Mouse (Mus musculus): ENCODE results near the gene Sparcl1.

The Sparcl1 gene

GRCm38 (mm10) chr5:104061936-104062772, 51.4 kb downstream of the Sparcl1 start:
- peak; percentile 13 for DNase-seq (ENCODE audit: low spot score)

- DNase-seq (ENCODE audit: low spot score), result no peak
These were observed 53.1 kb downstream of the Sparcl1 start for GRCm38 (mm10) chr5:104060429-104060828.

GRCm38 (mm10) chr5:104059628-104060027, 53.9 kb downstream of the Sparcl1 start:
- DNase-seq (ENCODE audit: low spot score), result no peak

- no peak for DNase-seq (ENCODE audit: low spot score)
These were observed 55.5 kb downstream of the Sparcl1 start for GRCm38 (mm10) chr5:104058021-104058420.

GRCm38 (mm10) chr5:104056295-104056694, 57.2 kb downstream of the Sparcl1 start:
- DNase-seq (ENCODE audit: low spot score), result no peak

- DNase-seq (ENCODE audit: low spot score), result no peak
These were observed 57.7 kb downstream of the Sparcl1 start for GRCm38 (mm10) chr5:104055816-104056215.

GRCm38 (mm10) chr5:104054938-104055337, 58.6 kb downstream of the Sparcl1 start:
- no peak for DNase-seq (ENCODE audit: low spot score)

GRCm38 (mm10) chr5:104052956-104053355, 60.6 kb downstream of the Sparcl1 start:
- DNase-seq (ENCODE audit: low spot score), result no peak

GRCm38 (mm10) chr5:104048139-104048538, 65.4 kb downstream of the Sparcl1 start:
- DNase-seq (ENCODE audit: low spot score), result no peak

GRCm38 (mm10) chr5:104047200-104048105, 66.1 kb downstream of the Sparcl1 start:
- no peak for DNase-seq (ENCODE audit: low spot score)

GRCm38 (mm10) chr5:104046256-104047199, 67.0 kb downstream of the Sparcl1 start, which contains the start of gene Nudt9:
Nudt9 (plus strand) TSS chr5:104046306.
- peak; percentile 97 for DNase-seq (ENCODE audit: low spot score)

GRCm38 (mm10) chr5:104043704-104044103, 69.8 kb downstream of the Sparcl1 start:
- DNase-seq (ENCODE audit: low spot score), result no peak

- no peak for DNase-seq (ENCODE audit: low spot score)
These were observed 70.6 kb downstream of the Sparcl1 start for GRCm38 (mm10) chr5:104042906-104043305.

GRCm38 (mm10) chr5:104039154-104039932, 74.2 kb downstream of the Sparcl1 start:
- no peak for DNase-seq (ENCODE audit: low spot score)

GRCm38 (mm10) chr5:104036686-104037085, 76.8 kb downstream of the Sparcl1 start:
- no peak for DNase-seq (ENCODE audit: low spot score)

GRCm38 (mm10) chr5:104035824-104036223, 77.7 kb downstream of the Sparcl1 start:
- DNase-seq (ENCODE audit: low spot score), result no peak

- DNase-seq (ENCODE audit: low spot score), result no peak
These were observed 78.5 kb downstream of the Sparcl1 start for GRCm38 (mm10) chr5:104035066-104035465.

- no peak for DNase-seq (ENCODE audit: low spot score)
These were observed 81.0 kb downstream of the Sparcl1 start for GRCm38 (mm10) chr5:104032434-104033097.

Data from ovary, adult 18-20 months (tissue).